Mouse (Mus musculus) lung, adult 2 months (tissue): ENCODE measurements around the gene Secisbp2l. TPM values are rescaled to one million over a fixed set of nuclear protein-coding genes. Genes with fewer than 3 reads are reported as not detected.

Source experiments
- DNase-seq: peaks from one replicate; pipeline ENCODE4 v3.0.0; 2022
- H3K4me1 ChIP-seq: fragments of 200-500 bp; 2 replicates; pipeline ENCODE4 v1.6.1; 2011; ENCODE audit warnings: low read length; ENCODE audit not compliant: control insufficient read depth, insufficient read depth
- H3K4me3 ChIP-seq: fragments of 200-500 bp; replicated peaks from 2 replicates; pipeline ENCODE3; 2011; ENCODE audit warnings: low read depth, mild to moderate bottlenecking, control low read depth, low read length; ENCODE audit errors: extremely low read depth
- CTCF ChIP-seq: fragments of 200-500 bp; IDR thresholded peaks from 2 replicates; pipeline ENCODE4 v1.5.1; 2011; ENCODE audit warnings: mild to moderate bottlenecking, low read length, control low read depth; ENCODE audit not compliant: insufficient read depth
- POLR2A ChIP-seq: fragments of 200-500 bp; IDR thresholded peaks from 2 replicates; pipeline ENCODE4 v1.6.1; 2011; ENCODE audit warnings: low read depth, mild to moderate bottlenecking, control low read depth, low read length, borderline replicate concordance; ENCODE audit errors: extremely low read depth
- WGBS: fragments of 180-500 bp; shearing (Covaris S2); methylation state at CpG from one replicate; pipeline ENCODE4 v1.1.7; 2018; 5-methylcytosine and 5-hydroxymethylcytosine counted together
- polyA plus RNA-seq: library from polyadenylated mRNA; depleted of rRNA; stranded (reverse); fragments of >200 nt; gene quantifications from 2 replicates; pipeline ENCODE4 v1.2.3, GENCODE M21; 2012; rRNA removed

Gene Secisbp2l
- polyA plus RNA-seq, result 23.2 and 29.1 TPM in 2 replicates

- TF ChIP-seq POLR2A (no peak; the same call in 1 of the 2 replicates), CTCF (no peak)
- 2% methylated on average over 27 of the region's 28 CpGs for WGBS
- Histone ChIP-seq H3K4me1 (peaks cover 12% of the 10 kb centered on the region), H3K4me3 (peak within 1 kb of the TSS; percentile 71)
- peak; percentile 96 for DNase-seq
Measured at GRCm38 (mm10) chr2:125782719-125783109, at the start of gene Secisbp2l. TSS of gene Secisbp2l (minus strand) at chr2:125782870.

DNA sequence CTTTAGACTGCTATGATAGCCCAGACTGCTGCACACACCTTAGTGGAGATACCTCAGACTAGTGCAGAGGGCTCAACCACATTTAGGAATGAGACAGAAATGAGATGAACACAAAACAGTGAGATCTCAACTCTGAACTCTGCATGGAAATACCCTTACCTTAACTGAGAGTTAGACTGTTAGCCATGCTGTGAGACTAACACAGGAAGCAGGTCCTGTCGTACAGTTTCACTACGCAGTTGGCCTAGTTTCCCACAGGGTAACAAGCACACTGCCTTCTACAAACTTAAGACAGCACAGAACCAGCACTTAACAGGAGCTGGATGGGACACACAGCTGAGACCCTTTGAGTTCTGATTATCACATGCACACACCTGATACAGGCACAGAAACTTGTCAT lies 47.3 kb upstream of the Secisbp2l start:
- DNase-seq, result no peak
- H3K4me1 ChIP-seq, result no peaks in the 10 kb centered on the region; the same call in 1 of the 2 replicates
- TF ChIP-seq CTCF (no peak), POLR2A (no peak)
- WGBS, result 76% methylated on average over 2 of the region's 2 CpGs
- no peak overlapping the region for H3K4me3 ChIP-seq

GRCm38 (mm10) chr2:125827898-125828297 lies 45.2 kb upstream of the Secisbp2l start:
- WGBS, result 68% methylated on average over 4 of the region's 4 CpGs
- TF ChIP-seq POLR2A (no peak), CTCF (no peak)
- no peak overlapping the region for H3K4me3 ChIP-seq
- H3K4me1 ChIP-seq, result no peaks in the 10 kb centered on the region; the same call in 1 of the 2 replicates
- no peak for DNase-seq

GRCm38 (mm10) chr2:125826201-125826600 lies 43.5 kb upstream of the Secisbp2l start:
- Histone ChIP-seq H3K4me1 (no peaks in the 10 kb centered on the region; the same call in 1 of the 2 replicates), H3K4me3 (no peak overlapping the region)
- DNase-seq, result no peak
- WGBS, result 35% methylated on average over 4 of the region's 4 CpGs
- TF ChIP-seq CTCF (no peak), POLR2A (no peak)

GRCm38 (mm10) chr2:125820397-125820796 lies 37.7 kb upstream of the Secisbp2l start:
- DNase-seq, result no peak
- 77% methylated on average over 4 of the region's 4 CpGs for WGBS
- no peak for TF ChIP-seq POLR2A
- no peak for TF ChIP-seq CTCF
- no peak overlapping the region for H3K4me3 ChIP-seq
- no peaks in the 10 kb centered on the region for H3K4me1 ChIP-seq

GRCm38 (mm10) chr2:125813972-125814595 lies 31.4 kb upstream of the Secisbp2l start:
- WGBS, result 54% methylated on average over 9 of the region's 9 CpGs
- Histone ChIP-seq H3K4me3 (no peak overlapping the region), H3K4me1 (no peaks in the 10 kb centered on the region)
- TF ChIP-seq CTCF (no peak), POLR2A (no peak)
- DNase-seq, result no peak

DNA sequence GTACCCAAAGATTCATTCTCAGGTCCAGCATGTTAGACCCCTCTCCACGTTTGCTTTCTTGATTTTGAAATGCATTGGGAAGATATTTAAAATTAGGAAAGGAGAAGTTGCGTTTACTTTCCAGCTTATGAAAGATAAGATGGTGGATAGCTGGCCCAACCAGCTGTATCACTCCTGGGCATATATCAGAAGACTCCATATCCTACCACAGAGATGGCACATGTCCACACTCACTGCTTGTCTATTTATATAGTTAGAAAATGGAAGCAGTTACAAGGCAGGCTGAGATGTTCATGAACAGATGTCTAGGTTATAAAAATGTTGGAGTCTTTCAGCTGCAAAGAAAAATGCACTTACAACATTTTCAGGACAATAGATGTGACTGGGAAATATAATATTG lies 28.7 kb upstream of the Secisbp2l start:
- H3K4me3 ChIP-seq, result no peak overlapping the region
- WGBS, result 65% methylated on average over 2 of the region's 2 CpGs
- DNase-seq, result no peak
- TF ChIP-seq POLR2A, result no peak
- TF ChIP-seq CTCF, result no peak
- H3K4me1 ChIP-seq, result no peaks in the 10 kb centered on the region

DNA sequence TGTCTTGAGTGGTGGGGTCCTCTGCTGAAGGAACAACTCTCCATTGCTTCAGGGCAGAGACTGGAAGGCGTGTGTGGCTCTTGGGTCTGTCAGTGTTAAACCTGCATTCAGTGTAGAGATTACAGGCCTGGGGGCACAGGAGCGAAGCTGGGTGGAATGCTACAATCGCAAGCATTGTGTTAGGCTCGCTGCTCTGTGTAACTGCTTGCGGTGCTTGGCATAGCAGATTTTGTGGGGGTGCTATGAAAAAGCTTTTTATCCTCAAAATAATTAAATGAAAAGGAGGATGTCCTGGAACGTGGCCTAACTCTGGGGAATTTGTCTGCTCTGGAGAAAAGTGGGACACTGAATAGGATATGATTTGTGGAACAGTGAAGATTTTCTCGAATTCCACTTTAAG lies 26.9 kb upstream of the Secisbp2l start:
- H3K4me3 ChIP-seq, result no peak overlapping the region
- DNase-seq, result no peak
- TF ChIP-seq POLR2A (no peak), CTCF (no peak)
- H3K4me1 ChIP-seq, result no peaks in the 10 kb centered on the region
- WGBS, result 84% methylated on average over 7 of the region's 7 CpGs

DNA sequence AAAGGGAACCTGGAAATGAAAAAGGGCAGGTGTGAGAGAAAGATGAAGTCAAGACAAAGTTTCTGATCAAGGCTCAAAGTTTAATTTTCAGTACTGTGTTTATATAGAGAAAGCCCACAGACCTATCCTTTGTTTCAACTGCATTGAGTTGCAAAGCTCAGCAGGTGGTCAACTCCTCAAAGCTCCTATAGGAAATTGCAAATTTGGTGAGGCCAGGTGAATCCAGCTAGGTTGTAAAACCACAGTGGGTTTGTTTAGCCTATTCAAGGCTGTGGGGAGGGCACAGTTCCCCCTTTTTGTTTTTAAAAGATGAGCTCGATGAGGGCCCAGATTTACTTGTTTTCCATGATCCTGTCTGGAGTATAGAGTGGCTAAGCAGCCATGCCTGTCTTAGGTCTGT lies 23.2 kb upstream of the Secisbp2l start:
- no peak overlapping the region for H3K4me3 ChIP-seq
- WGBS, result 61% methylated on average over 1 of the region's 1 CpGs
- DNase-seq, result no peak
- no peaks in the 10 kb centered on the region; the same call in 1 of the 2 replicates for H3K4me1 ChIP-seq
- no peak for TF ChIP-seq CTCF
- TF ChIP-seq POLR2A, result no peak

DNA sequence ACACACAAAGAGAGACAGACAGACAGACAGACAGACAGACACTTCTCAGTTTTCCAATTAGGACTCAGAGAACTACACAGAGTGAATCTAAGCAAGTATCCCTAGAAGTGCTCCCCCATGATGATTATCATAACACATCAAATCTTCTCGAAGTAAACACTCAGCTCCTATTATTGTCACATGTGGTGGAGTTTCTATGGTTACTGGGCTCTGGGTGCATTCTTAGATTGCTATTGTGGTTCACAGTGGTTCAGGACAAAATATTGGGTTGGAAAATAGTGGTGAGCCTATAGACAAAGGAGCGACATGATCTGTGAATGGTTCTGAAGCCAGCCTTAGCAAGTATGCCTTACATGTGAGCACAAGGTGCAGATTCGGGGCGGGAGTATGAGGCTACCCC lies 19.3 kb upstream of the Secisbp2l start:
- WGBS, result 68% methylated on average over 4 of the region's 4 CpGs

GRCm38 (mm10) chr2:125801038-125801437 lies 18.4 kb upstream of the Secisbp2l start:
- peak; percentile 37 for DNase-seq
- Histone ChIP-seq H3K4me3 (no peak overlapping the region), H3K4me1 (no peaks in the 10 kb centered on the region; the same call in 1 of the 2 replicates)
- TF ChIP-seq CTCF (no peak), POLR2A (peak; percentile 29; the same call in 1 of the 2 replicates)
- 27% methylated on average over 8 of the region's 8 CpGs for WGBS

More for the DNA sequence above, 19.3 kb upstream of the Secisbp2l start:
- H3K4me3 ChIP-seq, result no peak overlapping the region
- DNase-seq, result no peak
- no peaks in the 10 kb centered on the region; the same call in 1 of the 2 replicates for H3K4me1 ChIP-seq
- TF ChIP-seq CTCF (no peak), POLR2A (no peak)

DNA sequence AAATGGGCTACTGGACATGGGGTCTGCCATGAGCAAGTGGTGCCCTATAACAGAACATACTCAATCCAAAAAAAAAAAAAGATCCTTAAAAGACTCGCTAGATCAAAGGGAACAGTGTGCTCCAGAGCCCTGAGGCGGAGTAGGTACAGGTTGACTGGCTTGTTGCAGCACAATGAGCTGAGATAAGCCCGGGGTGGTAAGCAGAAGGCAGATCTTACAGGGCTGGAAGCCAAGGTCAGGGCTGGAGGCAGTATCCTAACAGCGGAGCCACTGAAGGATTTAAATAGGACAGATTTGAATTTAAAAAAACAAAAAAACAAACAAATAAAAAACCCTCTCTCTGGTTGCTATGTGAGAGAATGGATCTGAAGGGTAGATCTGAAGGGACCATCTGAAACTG lies 17.8 kb upstream of the Secisbp2l start:
- no peak overlapping the region for H3K4me3 ChIP-seq
- WGBS, result 41% methylated on average over 4 of the region's 4 CpGs
- no peaks in the 10 kb centered on the region; the same call in 1 of the 2 replicates for H3K4me1 ChIP-seq
- TF ChIP-seq POLR2A, result no peak
- no peak for DNase-seq
